Mouse (Mus musculus) spleen, adult 2 months (tissue): ENCODE data around the gene Hmx3.

Source experiments
- CTCF ChIP-seq: fragments of 200-500 bp; IDR thresholded peaks from 2 replicates; pipeline ENCODE4 v1.5.1; 2011; ENCODE audit warnings: mild to moderate bottlenecking, inconsistent platforms; ENCODE audit not compliant: insufficient read depth, insufficient read length, insufficient replicate concordance; ENCODE audit errors: extremely low read depth
- POLR2A ChIP-seq: fragments of 200-500 bp; IDR thresholded peaks from 2 replicates; pipeline ENCODE4 v1.6.1; 2011; ENCODE audit warnings: low read depth, low read length, inconsistent platforms

GRCm38 (mm10) chr7:131546423-131546822 is 3.8 kb downstream of the Hmx3 start:
- TF ChIP-seq CTCF (no peak), POLR2A (no peak)
